Mouse (Mus musculus) neural tube, embryonic 11.5 days (tissue): ENCODE measurements around the gene Pitpnm2. TPM values are rescaled to one million over a fixed set of nuclear protein-coding genes. Genes with fewer than 3 reads are reported as not detected.
A peak's percentile ranks its signal among the peaks of the same experiment; 100 is the strongest.

Source experiments
- ATAC-seq: fragments of 200-750 bp; cut with Nextera tagmentation; 2 replicates; pipeline ENCODE4 v1.8.0; 2017; ENCODE audit warnings: moderate number of reproducible peaks, mild to moderate bottlenecking, moderate TSS enrichment, moderate library complexity; ENCODE audit not compliant: insufficient read depth, low FRiP score, low TSS enrichment
- DNase-seq: peaks from one replicate; pipeline ENCODE4 v3.0.0-alpha.2; 2015; ENCODE audit warnings: low spot score
- H3K27ac ChIP-seq: fragments of 300-500 bp; sonication (generic); 2 replicates; pipeline ENCODE4 v1.5.1; 2014; ENCODE audit warnings: low read depth, mild to moderate bottlenecking, low read length
- H3K27me3 ChIP-seq: fragments of 300-500 bp; sonication (generic); 2 replicates; pipeline ENCODE4 v1.6.1; 2014; ENCODE audit warnings: mild to moderate bottlenecking, low read length, mixed read lengths; ENCODE audit not compliant: control insufficient read depth, insufficient read depth
- H3K36me3 ChIP-seq: fragments of 300-500 bp; sonication (generic); 2 replicates; pipeline ENCODE4 v1.6.1; 2014; ENCODE audit warnings: mild to moderate bottlenecking, low read length, moderate library complexity, mixed read lengths; ENCODE audit not compliant: control insufficient read depth, insufficient read depth
- H3K4me1 ChIP-seq: fragments of 300-500 bp; sonication (generic); 2 replicates; pipeline ENCODE4 v1.6.1; 2014; ENCODE audit warnings: low read length, mixed read lengths; ENCODE audit not compliant: control insufficient read depth, insufficient read depth
- H3K4me2 ChIP-seq: fragments of 300-500 bp; sonication (generic); 2 replicates; pipeline ENCODE4 v1.6.1; 2014; ENCODE audit warnings: low read depth, mild to moderate bottlenecking, moderate library complexity
- H3K4me3 ChIP-seq: fragments of 300-500 bp; sonication (generic); 2 replicates; pipeline ENCODE4 v1.5.1; 2014; ENCODE audit warnings: low read depth, low read length
- H3K9ac ChIP-seq: fragments of 300-500 bp; sonication (generic); 2 replicates; pipeline ENCODE4 v1.6.1; 2014; ENCODE audit warnings: mild to moderate bottlenecking, low read length
- H3K9me3 ChIP-seq: fragments of 300-500 bp; sonication (generic); 2 replicates; pipeline ENCODE4 v1.6.1; 2016; ENCODE audit warnings: low read length; ENCODE audit not compliant: control insufficient read depth
- WGBS: fragments of 180-500 bp; shearing (Covaris S2); extraction: QIAGEN DNeasy Blood & Tissue Kit; methylation state at CpG from one replicate; pipeline ENCODE4 v1.1.7; 2014; 5-methylcytosine and 5-hydroxymethylcytosine counted together
- polyA plus RNA-seq: library from polyadenylated mRNA; unstranded; fragments of >200 nt; fragmentation: Nextera tagmentation; extraction: Ambion mirVana; gene quantifications from 2 replicates; pipeline ENCODE4 v1.2.1, GENCODE M21; 2014

Gene Pitpnm2
- polyA plus RNA-seq, 1 experiment from 2014 or later = 5.5 TPM

DNA sequence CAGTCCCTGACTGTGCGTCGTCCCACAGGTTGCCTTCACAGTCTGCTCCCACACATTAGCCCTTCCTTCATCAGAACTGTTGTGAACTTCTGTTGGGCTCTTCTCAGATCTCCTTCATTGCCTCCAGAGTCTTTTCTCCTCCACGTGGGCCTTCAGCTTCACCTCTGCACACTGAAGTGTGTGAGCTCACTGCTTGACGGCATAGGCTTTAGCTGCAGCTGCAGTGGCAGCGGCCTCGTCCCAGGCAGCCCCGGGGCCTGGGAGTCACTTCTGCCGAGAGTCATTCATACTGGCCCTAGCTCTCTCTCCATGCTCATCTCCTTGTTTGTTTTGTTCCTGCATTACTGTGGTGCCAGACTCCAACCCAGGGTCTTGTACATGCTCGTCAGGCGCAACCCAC, 81.9 kb downstream of the Pitpnm2 start:
- Histone ChIP-seq H3K36me3 (no peaks in the 10 kb centered on the region), H3K9ac (no peak overlapping the region), H3K9me3 (no peaks in the 10 kb centered on the region), H3K27ac (no peak overlapping the region), H3K27me3 (no peaks in the 10 kb centered on the region), H3K4me1 (peaks cover 30% of the 10 kb centered on the region), H3K4me3 (no peak overlapping the region), H3K4me2 (no peak overlapping the region)
- 52% methylated on average over 10 of the region's 10 CpGs for WGBS
- no peak for DNase-seq
- no peak for ATAC-seq

DNA sequence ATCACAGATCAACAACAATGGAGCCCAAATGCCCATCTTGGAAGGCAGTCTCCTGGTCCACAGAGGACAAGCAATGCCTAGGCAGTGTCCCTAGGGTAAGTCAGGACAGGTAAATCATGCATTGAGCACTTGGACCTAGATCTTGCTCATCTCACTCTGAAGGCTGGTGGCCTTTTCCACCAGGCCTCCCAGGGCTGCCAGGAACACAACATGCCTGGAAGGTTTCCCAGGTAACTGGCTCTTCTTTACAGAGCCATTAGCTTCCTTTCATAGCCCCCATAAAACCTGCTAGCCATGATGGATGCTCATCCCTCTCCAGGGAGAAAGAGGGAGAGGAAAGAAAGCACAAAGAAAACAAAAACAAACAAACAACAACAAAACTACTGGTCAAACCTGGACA, 82.8 kb downstream of the Pitpnm2 start:
- H3K4me1 ChIP-seq = peaks cover 30% of the 10 kb centered on the region
- H3K9ac ChIP-seq = no peak overlapping the region
- ATAC-seq = no peak
- no peaks in the 10 kb centered on the region for H3K9me3 ChIP-seq
- H3K27ac ChIP-seq = no peak overlapping the region
- no peak for DNase-seq
- H3K27me3 ChIP-seq = no peaks in the 10 kb centered on the region
- H3K4me2 ChIP-seq = no peak overlapping the region
- no peaks in the 10 kb centered on the region for H3K36me3 ChIP-seq
- H3K4me3 ChIP-seq = no peak overlapping the region

DNA sequence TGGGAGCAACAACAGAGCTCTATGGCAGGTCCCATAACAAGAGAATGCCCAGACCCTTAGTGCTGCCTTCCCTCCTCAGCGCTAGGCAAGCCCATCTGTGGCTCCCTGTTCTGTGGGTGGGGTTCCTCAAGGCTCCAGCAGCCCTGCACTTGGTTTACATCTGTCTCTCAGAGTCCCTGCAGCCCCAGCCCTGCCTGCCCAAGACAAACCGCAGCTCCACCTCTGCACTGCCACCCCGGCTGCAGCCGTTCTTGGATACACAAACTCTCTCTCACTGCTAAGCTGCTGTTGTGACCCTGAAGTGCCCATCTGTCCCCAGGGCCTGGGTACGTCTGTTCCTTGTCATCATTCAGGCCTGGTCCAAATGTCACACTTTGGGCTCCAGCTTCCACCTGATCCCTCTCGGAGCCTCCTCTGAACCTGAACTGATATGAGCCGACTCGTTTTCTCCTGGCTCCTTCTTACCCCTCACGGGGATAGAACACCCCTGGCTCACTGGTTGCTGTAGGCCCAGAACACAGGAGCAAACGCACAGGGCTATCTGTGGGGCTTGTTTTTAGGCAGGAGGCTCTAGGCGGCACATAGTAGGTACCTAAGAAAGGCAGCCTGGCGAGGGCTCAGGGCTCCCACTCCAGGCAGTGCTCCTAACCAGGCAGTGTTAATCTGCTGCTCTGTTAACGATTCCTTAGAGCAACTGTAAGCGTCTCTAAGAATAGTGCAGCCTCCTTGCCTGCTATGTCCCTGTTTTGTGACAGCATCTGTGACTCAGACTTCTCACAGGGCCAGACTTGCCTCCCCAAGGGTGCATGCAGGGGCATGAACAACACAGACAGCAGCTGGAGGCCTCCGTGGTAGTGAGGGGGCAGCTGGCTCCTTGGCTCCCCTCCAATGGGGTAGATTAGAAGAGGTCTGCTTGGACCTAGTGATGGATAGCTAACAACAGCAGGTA, 83.7 kb downstream of the Pitpnm2 start:
- DNase-seq = no peak
- Histone ChIP-seq H3K9ac (no peak overlapping the region), H3K27ac (peak overlapping the region; percentile 62), H3K27me3 (no peaks in the 10 kb centered on the region), H3K9me3 (no peaks in the 10 kb centered on the region), H3K4me3 (no peak overlapping the region), H3K36me3 (no peaks in the 10 kb centered on the region), H3K4me2 (no peak overlapping the region), H3K4me1 (peaks cover 30% of the 10 kb centered on the region)
- no peak; the same call in 1 of the 2 replicates for ATAC-seq
- 41% methylated on average over 15 of the region's 15 CpGs for WGBS

DNA sequence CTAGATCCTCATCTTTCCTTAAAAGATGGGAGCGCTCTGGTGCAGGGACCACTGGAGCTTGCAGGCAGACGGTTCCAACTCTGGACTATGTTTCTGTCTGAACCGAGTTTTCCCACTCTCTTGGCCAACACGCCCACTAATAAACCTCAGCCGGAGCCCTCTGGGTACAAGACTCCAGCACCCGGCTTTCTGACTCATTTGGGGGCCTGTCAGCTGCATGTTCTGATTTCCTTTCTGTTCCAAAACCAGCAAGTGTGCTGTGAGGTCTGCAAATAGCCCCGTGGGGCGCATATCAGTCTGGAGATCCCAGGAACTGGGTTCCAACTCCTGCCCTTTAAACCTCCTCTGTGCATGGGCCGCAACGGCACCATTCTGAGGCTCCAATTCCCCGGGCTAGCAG, 86.1 kb downstream of the Pitpnm2 start:
- no peaks in the 10 kb centered on the region for H3K9me3 ChIP-seq
- H3K27ac ChIP-seq = no peak overlapping the region
- ATAC-seq (no peak), DNase-seq (no peak)
- H3K36me3 ChIP-seq = no peaks in the 10 kb centered on the region
- 76% methylated on average over 11 of the region's 11 CpGs for WGBS
- H3K9ac ChIP-seq = no peak overlapping the region
- no peaks in the 10 kb centered on the region for H3K27me3 ChIP-seq
- peaks cover 30% of the 10 kb centered on the region for H3K4me1 ChIP-seq
- H3K4me2 ChIP-seq = no peak overlapping the region
- H3K4me3 ChIP-seq = no peak overlapping the region

DNA sequence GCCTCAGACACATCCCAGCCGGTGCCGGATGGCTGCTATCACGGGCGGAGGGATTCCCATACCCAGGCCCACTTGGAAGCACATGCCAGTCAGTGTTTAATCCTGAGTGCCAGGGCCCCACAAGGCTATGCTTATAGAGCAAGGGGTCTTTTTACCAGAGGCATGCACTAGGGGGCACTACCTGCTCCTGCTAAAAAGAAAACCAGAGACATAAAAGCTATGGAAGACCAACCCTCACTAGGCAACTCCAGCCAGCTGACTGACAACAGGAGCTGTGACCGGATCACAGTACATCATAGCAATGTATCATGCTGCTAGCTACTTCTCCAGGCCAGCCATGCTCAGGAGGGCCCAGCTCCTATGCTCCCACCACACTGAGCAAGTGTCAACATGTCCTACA, 87.0 kb downstream of the Pitpnm2 start:
- peaks cover 30% of the 10 kb centered on the region for H3K4me1 ChIP-seq

DNA sequence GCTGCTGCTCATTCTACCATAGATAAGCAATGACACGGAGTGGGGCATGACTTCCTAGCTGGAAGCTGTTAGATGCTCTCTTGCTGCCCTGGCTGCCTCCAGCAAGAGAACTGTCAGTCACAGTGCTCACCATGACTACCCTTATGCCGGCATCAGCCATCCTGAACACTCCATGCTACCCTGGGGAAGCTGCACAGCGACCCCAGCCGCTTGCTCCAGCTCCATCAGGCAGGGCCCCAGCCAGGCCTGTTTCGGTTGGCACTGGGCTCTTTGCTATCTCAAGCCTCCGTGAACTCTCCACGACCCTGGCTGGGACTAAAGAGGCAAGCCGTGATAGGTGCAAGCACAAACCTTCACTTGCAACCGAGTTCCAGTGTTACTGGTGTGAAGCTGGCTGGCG, 87.7 kb downstream of the Pitpnm2 start:
- Histone ChIP-seq H3K4me2 (no peak overlapping the region), H3K4me3 (no peak overlapping the region), H3K27me3 (no peaks in the 10 kb centered on the region), H3K9ac (no peak overlapping the region), H3K27ac (no peak overlapping the region), H3K9me3 (no peaks in the 10 kb centered on the region), H3K4me1 (peaks cover 26% of the 10 kb centered on the region), H3K36me3 (no peaks in the 10 kb centered on the region)
- WGBS = 45% methylated on average over 10 of the region's 10 CpGs
- DNase-seq (peak; percentile 62), ATAC-seq (peak; percentile 64; the same call in 1 of the 2 replicates)

More for the DNA sequence above, 87.0 kb downstream of the Pitpnm2 start:
- no peak overlapping the region for H3K27ac ChIP-seq
- H3K9me3 ChIP-seq = no peaks in the 10 kb centered on the region
- WGBS = 55% methylated on average over 5 of the region's 5 CpGs
- H3K36me3 ChIP-seq = no peaks in the 10 kb centered on the region
- H3K27me3 ChIP-seq = no peaks in the 10 kb centered on the region
- DNase-seq (peak; percentile 83), ATAC-seq (peak; percentile 52)
- H3K4me3 ChIP-seq = no peak overlapping the region
- no peak overlapping the region for H3K4me2 ChIP-seq
- H3K9ac ChIP-seq = no peak overlapping the region

DNA sequence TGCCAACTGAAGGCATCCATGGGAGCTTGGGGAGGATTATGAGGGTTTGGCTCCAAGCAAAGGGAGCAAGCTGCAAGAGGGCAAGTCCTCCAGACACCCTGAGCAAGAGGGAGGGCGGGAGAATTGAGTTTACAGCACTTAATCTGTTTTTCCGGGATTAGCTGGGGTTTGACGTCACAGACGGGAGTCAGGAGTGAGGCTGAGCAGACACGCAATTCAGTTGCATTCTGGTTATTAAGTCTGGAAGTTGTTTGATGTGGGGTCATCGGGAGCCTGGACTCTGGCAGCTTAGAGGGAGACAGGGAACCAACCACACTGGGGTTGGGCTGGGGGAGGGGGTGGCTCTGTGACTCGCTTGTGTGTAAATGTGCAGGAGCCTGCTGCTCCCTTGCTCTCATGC, 90.1 kb downstream of the Pitpnm2 start:
- Histone ChIP-seq H3K9ac (no peak overlapping the region), H3K4me1 (peaks cover 5% of the 10 kb centered on the region), H3K4me3 (no peak overlapping the region), H3K36me3 (no peaks in the 10 kb centered on the region), H3K9me3 (no peaks in the 10 kb centered on the region), H3K4me2 (no peak overlapping the region), H3K27ac (no peak overlapping the region), H3K27me3 (no peaks in the 10 kb centered on the region)
- ATAC-seq = no peak
- WGBS = 46% methylated on average over 7 of the region's 7 CpGs
- DNase-seq = no peak

DNA sequence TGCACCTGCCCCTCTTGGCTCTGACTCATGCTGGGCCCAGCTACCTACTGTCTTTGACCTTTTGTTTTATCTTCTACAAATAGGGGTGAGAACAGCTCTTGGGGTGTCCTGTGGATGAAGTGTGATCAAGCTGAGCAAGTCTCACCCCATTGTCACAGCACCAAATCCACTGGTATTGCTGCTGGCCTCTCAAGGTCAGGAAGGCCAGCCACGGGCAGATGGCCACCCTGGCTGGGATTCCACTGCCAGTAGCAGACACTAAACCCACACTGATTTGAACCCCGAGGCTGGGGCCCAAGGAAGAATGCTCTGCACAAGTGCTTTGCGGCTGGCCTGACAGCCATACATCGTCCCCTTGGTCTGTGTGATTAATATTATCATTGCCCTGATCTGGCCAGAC, 91.3 kb downstream of the Pitpnm2 start:
- Histone ChIP-seq H3K9me3 (no peaks in the 10 kb centered on the region), H3K9ac (no peak overlapping the region), H3K4me2 (no peak overlapping the region), H3K4me3 (no peak overlapping the region), H3K27ac (no peak overlapping the region), H3K27me3 (no peaks in the 10 kb centered on the region), H3K36me3 (no peaks in the 10 kb centered on the region), H3K4me1 (no peaks in the 10 kb centered on the region; the same call in 1 of the 2 replicates)
- DNase-seq = no peak
- 71% methylated on average over 4 of the region's 4 CpGs for WGBS
- ATAC-seq = no peak

DNA sequence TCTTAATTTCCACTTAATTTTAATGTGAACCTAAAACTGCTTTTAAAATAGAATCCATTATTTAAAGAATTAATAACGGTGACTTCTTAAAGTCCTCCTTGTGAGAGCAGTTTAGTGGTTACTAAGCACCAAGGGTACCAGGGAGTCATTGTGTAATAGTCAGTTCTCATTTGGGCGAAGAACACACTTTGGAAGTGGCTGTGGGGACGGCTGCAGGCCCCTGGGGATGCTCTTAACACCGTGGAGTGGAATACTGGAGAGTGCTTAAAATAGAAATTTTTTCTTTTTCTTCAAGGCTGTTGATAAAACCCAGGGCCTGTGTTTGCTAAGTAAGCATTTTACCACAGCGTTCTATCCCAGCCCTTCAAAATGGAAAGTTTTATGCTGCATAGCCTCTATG, 93.6 kb downstream of the Pitpnm2 start:
- Histone ChIP-seq H3K9ac (no peak overlapping the region), H3K36me3 (no peaks in the 10 kb centered on the region), H3K4me2 (no peak overlapping the region), H3K27me3 (no peaks in the 10 kb centered on the region), H3K27ac (no peak overlapping the region), H3K4me1 (no peaks in the 10 kb centered on the region), H3K4me3 (no peak overlapping the region), H3K9me3 (no peaks in the 10 kb centered on the region)
- no peak for DNase-seq
- ATAC-seq = no peak
- 86% methylated on average over 5 of the region's 5 CpGs for WGBS
